Mouse (Mus musculus) monocyte, adult 5-6 weeks (primary cell): ENCODE measurements around the gene Dock9. TPM values are rescaled to one million over a fixed set of nuclear protein-coding genes. Genes with fewer than 3 reads are reported as not detected.
"Not testable (repeated sequence)": the region's sequence is repeated elsewhere in the genome, so short reads cannot be mapped to it uniquely, and the experiment has no call there.

ENCODE experiments used
- ATAC-seq: fragments of 153-309, 156-312 bp; replicated peaks from 2 replicates; pipeline ENCODE4 v1.8.0; 2017; ENCODE audit warnings: mild to moderate bottlenecking; ENCODE audit not compliant: low TSS enrichment, insufficient number of reproducible peaks, severe bottlenecking, poor library complexity, low FRiP score
- total RNA-seq: library from RNA; stranded (forward); fragments of 200-1000, 200-491, 200-594 nt; gene quantifications from 3 replicates; pipeline ENCODE4 v1.2.3, GENCODE M21; 2017

The Dock9 gene
- total RNA-seq, 1 experiment from 2014 or later, result 3.1 TPM

DNA sequence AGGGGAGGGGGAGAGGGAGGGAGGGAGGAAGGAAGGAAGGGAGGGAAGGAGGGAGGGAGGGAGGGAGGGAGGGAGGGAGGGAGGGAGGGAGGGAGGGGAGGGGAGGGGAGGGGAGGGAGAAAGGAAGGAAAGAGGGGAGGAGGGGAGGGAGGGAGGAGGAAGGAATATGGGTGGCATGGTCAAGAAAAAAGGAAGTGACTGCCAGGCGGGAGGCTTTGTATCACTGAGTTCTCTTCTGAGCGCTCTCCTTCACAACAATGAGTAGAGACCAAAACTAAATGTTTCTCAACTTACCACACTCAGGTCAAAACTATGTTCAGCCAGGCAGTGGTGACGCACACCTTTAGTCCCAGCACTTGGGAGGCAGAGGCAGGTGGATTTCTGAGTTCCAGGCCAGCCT, 82.8 kb downstream of the Dock9 start:
- ATAC-seq, result not testable (repeated sequence)

DNA sequence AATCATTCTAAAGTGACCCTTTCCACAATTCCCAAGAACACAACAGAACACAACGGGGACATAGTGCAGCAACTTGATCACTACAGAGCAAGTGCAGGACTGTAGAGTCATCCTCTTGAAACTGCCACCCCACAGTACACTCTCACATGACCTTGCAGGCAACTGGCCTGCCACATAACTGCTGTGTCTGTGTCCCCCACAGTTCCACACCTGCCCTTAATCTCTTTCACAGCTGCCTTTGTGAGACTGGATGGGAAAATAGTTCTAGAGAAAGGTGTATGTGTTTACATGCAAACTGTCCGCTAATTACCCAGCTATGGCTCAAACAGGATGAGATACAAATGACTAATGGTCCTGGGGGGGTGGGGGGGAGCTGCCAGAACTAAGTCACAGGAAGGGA, 83.4 kb downstream of the Dock9 start:
- ATAC-seq, result no peak

DNA sequence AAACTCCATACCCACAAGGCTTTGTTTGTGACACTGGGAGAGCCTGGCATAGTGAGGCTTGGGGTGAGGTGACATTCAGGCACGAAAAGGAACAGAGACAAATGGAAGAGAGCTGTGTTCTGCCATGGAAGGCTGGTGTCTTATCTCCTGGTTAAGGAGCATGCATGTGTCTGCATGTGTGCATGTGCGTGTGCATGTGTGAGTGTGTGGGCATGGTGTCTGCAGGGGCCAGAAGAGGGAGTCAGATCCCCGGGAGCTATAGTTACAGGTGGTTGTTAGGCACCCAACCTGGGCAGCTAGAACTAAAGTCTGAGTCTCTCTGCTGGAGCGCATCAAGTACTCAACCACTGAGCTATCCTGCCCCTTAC, 83.8 kb downstream of the Dock9 start:
- ATAC-seq, result no peak

GRCm38 (mm10) chr14:121713166-121713829, 84.3 kb downstream of the Dock9 start:
- no peak for ATAC-seq

GRCm38 (mm10) chr14:121711089-121711826, 86.4 kb downstream of the Dock9 start:
- no peak for ATAC-seq

DNA sequence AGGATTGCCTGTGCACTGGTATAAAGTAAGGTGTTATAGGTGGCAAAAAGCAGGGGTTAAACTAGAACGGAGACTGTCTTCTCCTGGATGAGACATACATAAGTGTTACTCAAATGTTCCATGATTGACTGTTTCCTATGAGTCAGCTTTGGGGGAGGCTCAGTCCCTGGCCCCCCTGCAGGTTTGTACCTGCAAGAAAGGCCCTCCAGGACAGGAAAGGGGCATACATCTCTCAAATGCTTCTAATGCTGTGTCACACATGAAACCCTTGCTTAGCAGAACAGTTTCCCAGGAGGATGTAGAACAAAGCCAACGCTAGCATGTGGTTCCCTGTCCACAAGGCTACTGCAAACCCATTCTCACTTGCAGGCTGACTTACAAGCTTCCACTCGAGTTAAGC, 87.5 kb downstream of the Dock9 start:
- ATAC-seq, result no peak

GRCm38 (mm10) chr14:121708244-121708643, 89.4 kb downstream of the Dock9 start:
- no peak for ATAC-seq

DNA sequence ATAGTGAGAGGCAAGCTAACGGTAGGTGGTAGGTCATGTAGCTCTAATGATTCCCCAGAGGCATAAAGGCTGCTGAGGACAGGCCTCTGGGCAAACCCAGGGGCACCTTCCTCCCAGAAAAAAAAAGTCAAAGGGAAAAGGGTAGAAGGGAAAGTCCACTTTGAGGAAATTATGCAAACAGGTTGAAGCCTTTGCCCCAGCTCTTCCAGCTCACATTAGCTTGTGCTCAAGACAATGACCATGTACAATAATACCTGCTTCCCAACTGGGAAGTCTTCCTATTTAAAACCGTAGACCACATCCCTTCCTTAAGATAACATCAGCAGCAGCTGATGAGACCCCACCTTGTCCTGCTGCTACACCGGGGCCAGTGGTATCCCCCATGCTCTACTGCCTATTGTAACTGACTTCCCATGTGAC, 91.1 kb downstream of the Dock9 start:
- no peak for ATAC-seq

GRCm38 (mm10) chr14:121705644-121706043, 92.0 kb downstream of the Dock9 start:
- ATAC-seq, result no peak

- ATAC-seq, result no peak
Measured at GRCm38 (mm10) chr14:121702534-121702933, 95.1 kb downstream of the Dock9 start.

DNA sequence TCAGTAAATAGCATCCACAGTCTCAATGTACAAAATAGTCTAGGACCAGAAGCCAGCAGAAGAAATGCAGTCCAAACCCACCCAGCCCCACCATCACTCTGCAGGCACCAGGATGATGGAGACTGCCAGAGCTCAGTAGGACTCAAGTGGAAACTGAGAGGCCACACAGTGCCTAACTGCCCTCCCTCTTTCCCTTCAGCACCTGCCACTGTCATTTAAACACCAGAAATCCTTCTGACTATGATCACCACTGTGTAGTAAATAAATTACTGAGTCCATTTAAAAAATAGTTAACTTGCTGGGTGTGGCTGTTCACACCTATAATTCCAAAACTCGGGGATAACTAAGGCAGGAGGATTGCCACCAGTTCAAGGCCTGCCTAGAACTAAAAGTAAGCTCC, 97.6 kb downstream of the Dock9 start:
- no peak for ATAC-seq

- ATAC-seq, result no peak
Measured at GRCm38 (mm10) chr14:121698620-121698950, 99.1 kb downstream of the Dock9 start.

DNA sequence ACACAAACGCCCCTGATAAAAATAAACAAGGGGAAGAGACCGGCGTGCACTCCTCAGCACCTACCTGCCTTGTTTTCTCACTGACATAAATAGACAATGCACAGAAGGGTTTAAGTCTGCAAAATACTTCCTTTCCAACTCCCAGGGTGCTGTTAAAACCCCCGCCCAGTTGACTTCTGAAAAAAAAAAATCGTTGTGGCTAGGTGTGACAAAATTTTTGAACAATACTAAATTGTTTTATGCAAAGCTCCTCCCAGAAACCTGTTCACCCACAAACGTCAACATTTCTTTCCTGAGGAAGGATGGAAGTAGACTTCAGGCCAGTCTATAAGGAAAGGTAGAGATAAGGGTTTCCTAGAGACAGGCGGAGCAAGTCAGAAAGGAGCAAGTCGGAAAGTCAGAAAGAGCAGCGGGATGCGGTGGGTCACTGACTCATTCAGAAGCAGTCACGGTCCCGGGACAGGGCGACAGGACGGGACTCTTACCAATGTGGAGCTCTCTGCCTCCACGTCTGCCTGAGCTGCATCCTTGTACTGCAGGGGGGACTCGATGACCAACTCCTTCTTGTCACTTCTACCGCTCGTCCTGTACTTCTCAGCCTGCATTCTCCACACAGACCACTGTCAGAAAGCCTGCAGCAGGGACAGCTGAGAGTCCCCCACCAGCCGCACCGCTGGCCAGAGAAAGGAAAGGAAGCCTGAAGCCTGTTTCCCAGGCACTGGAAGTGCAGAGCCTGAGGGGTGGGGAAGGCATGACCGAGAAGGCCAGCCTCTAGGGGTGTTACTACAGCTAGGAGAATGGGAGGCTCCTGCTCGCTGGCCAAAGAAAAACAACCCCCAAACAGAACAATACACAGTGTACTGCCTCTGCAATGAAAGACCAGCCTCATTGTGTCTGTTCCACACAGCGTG, 99.7 kb downstream of the Dock9 start:
- no peak for ATAC-seq

- no peak for ATAC-seq
Measured at GRCm38 (mm10) chr14:121697143-121697680, 100.4 kb downstream of the Dock9 start.

GRCm38 (mm10) chr14:121696429-121697118, 101.1 kb downstream of the Dock9 start:
- no peak for ATAC-seq

- ATAC-seq, result no peak
Measured at GRCm38 (mm10) chr14:121694706-121695105, 102.9 kb downstream of the Dock9 start.

- ATAC-seq, result no peak
Measured at GRCm38 (mm10) chr14:121693991-121694594, 103.5 kb downstream of the Dock9 start.

- ATAC-seq, result not testable (repeated sequence)
Measured at GRCm38 (mm10) chr14:121689649-121690048, 108.0 kb downstream of the Dock9 start.
